Mouse (Mus musculus) forebrain, embryonic 10.5 days (tissue): Measurements from ENCODE around the gene Myh10. TPM values are rescaled to one million over a fixed set of nuclear protein-coding genes. Genes with fewer than 3 reads are reported as not detected.
A peak's percentile ranks its signal among the peaks of the same experiment; 100 is the strongest.

ENCODE experiments used
- DNase-seq: peaks from one replicate; pipeline ENCODE4 v3.0.0-alpha.2; 2017; ENCODE audit warnings: low spot score; ENCODE audit errors: extremely low spot score
- H3K27ac ChIP-seq: fragments of 300-500 bp; sonication (generic); 2 replicates; pipeline ENCODE4 v1.5.1; 2016; ENCODE audit warnings: mild to moderate bottlenecking
- H3K27me3 ChIP-seq: fragments of 300-500 bp; sonication (generic); 2 replicates; pipeline ENCODE4 v1.6.1; 2016; ENCODE audit warnings: mild to moderate bottlenecking; ENCODE audit not compliant: poor library complexity, severe bottlenecking
- H3K36me3 ChIP-seq: fragments of 300-500 bp; sonication (generic); replicated peaks from 2 replicates; pipeline ENCODE4 v1.6.1; 2016; ENCODE audit warnings: mild to moderate bottlenecking, moderate library complexity
- H3K4me1 ChIP-seq: fragments of 300-500 bp; sonication (generic); 2 replicates; pipeline ENCODE4 v1.6.1; 2016
- H3K4me3 ChIP-seq: fragments of 300-500 bp; sonication (generic); 2 replicates; pipeline ENCODE4 v1.5.1; 2016; ENCODE audit warnings: mild to moderate bottlenecking, moderate library complexity
- H3K9me3 ChIP-seq: fragments of 300-500 bp; sonication (generic); 2 replicates; pipeline ENCODE4 v1.6.1; 2016; ENCODE audit warnings: mild to moderate bottlenecking, moderate library complexity
- WGBS: fragments of 180-500 bp; shearing (Covaris S2); methylation state at CpG from one replicate; pipeline ENCODE4 v1.1.7; 2016; 5-methylcytosine and 5-hydroxymethylcytosine counted together
- polyA plus RNA-seq: library from polyadenylated mRNA; unstranded; fragments of >200 nt; fragmentation: Nextera tagmentation; extraction: Ambion mirVana; gene quantifications from 2 replicates; pipeline ENCODE4 v1.2.1, GENCODE M21; 2016

Myh10 gene
- 161 and 167 TPM in 2 replicates for polyA plus RNA-seq

DNA sequence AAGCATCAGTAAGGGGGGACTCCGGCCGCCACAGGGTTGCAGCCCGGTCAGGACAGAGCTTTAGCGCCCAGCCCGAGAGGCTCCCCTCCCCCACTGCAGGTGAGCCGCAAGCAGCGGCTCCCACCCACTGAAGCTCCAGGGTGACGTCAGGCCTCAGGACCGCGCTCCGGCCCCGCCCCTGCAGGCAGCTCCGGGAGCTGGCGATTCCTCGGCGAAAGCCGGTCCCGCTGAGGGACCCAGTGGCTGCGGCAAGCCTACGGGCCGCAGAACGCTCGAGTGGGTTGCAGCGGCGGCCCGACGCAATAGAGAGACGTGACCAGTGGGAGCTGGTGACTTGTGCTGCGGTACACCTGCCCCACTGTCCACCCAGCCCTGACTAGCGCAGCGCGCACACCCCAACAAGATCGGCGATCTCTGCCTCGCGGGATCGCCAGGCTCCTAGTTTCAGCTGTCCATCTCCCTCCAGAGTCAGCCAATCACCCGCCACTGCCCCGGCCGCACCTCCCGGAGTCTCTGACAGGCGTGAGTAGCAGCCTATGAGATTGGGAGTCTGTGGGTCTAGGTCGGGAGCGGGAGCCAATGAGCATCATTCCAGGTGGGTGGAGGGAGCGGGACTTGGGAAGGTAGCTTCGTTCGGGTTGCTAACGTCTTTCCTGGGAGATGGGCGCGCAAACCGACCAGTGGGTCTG, at the start of gene Myh10:
TSS of gene Myh10 (plus strand) at position 239 of the 689 bp plus-strand sequence.
- Histone ChIP-seq H3K27ac (peak within 1 kb of the TSS; percentile 94), H3K9me3 (no peaks in the 10 kb centered on the region), H3K36me3 (peaks cover 5% of the 10 kb centered on the region), H3K4me1 (peaks cover 40% of the 10 kb centered on the region), H3K4me3 (peak within 1 kb of the TSS; percentile 79), H3K27me3 (no peaks in the 10 kb centered on the region)
- WGBS, result under 1% methylated on average over 51 of the region's 51 CpGs
- DNase-seq, result peak; percentile 91

DNA sequence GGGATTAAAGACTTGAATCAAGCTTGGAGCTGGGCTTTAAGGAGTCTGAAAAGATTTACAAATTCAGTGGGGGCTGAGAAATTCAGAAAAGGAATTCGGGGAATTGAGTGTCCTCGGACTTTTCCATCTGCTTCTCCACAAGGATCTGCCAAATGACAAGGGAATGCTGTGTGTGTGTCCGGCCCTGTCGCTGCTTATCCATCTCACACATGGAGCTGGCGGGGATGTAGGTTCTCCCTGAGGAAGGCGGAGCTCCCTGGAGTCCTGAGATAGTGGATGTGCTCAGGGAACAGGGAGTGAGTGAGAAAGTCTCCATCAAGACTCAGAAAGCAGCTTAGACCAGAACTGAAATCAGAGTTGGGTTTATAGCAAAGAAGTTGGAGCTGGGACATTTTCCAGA, 46.6 kb upstream of the Myh10 start:
- DNase-seq, result no peak
- H3K4me3 ChIP-seq, result no peak overlapping the region
- no peaks in the 10 kb centered on the region for H3K9me3 ChIP-seq
- no peaks in the 10 kb centered on the region for H3K27me3 ChIP-seq
- 64% methylated on average over 6 of the region's 6 CpGs for WGBS
- H3K36me3 ChIP-seq, result no peaks in the 10 kb centered on the region
- H3K4me1 ChIP-seq, result peaks cover 16% of the 10 kb centered on the region
- no peak overlapping the region for H3K27ac ChIP-seq

DNA sequence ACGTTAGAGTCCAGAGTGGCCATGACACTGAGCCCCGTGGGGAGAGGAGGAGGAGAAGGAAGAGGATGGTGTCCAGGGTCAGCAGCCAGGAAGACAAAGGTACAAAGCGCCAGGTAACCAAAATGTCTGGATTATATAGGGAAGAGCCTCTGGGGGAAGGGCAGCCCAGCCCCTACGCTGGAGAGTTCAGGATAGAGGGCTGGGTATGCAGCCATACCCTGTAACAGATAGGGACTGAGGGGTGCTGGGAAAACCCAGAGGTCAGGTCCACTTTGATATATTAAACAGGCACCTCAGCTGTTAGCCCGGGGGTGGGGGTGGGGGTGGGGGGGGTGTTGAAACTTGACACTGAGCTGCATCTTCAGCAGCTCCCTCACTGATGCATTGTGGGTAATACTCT, 43.6 kb upstream of the Myh10 start:
- no peak overlapping the region for H3K4me3 ChIP-seq
- WGBS, result 72% methylated on average over 5 of the region's 5 CpGs
- DNase-seq, result no peak
- no peaks in the 10 kb centered on the region for H3K27me3 ChIP-seq
- H3K4me1 ChIP-seq, result peaks cover 16% of the 10 kb centered on the region
- H3K36me3 ChIP-seq, result no peaks in the 10 kb centered on the region
- no peak overlapping the region for H3K27ac ChIP-seq
- H3K9me3 ChIP-seq, result no peaks in the 10 kb centered on the region

DNA sequence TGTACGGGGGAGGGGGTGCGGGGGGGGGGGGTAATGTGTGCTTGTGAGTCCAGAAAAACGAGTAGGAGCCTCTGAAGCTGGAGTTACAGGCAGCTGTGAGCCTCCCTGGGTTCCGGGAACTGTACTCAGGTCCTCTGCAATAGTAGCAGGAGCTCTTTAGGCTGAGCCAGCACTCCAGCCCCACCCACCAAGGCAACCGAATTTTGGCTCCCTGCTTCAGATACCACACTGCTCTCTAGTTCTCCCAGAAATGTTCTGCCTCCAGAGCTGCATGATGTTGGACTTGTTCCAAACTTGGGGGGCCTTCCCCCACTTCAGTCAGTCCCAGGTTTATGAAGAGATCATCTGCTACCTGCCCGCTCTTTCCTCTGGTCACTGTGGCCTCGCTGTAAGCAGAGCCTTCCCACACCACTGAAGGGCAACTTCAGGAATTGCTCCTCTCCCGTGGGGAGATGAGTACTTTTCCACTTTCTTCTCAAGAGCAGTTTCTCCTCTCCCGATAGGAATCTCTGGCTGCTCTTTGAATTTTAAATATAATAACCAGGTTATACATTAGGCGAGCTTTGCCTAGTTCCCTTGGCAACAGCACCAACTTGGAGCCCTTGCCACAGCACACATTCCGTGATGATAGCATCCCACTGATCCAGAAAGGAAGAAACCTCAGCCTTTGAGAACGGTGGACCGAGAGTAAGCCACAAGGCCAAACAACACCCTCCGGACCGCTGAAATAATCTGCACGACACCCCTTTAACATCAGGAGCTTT, 42.8 kb upstream of the Myh10 start:
- no peaks in the 10 kb centered on the region for H3K27me3 ChIP-seq
- H3K4me3 ChIP-seq, result no peak overlapping the region
- no peaks in the 10 kb centered on the region for H3K36me3 ChIP-seq
- 76% methylated on average over 16 of the region's 16 CpGs for WGBS
- peaks cover 16% of the 10 kb centered on the region for H3K4me1 ChIP-seq
- no peaks in the 10 kb centered on the region for H3K9me3 ChIP-seq
- H3K27ac ChIP-seq, result no peak overlapping the region
- DNase-seq, result no peak

DNA sequence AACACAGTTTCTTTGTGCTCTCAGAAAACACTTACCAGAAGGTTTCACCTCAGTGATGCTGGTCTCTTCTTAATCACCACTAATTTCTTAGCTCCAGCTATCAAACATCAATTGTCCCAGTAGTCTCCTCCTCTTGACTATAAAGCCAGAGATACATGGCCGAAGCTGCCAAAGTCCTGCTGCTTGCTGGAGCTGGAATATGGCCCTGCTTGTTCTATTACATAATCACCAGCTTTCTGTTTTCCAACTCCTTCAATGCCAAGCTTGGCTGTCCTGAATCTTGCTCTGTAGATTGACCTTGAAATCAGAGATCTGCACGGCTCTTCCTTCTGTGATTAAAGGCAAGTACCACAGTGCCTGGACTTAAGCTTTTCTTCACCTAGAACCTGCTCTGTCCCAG, 39.8 kb upstream of the Myh10 start:
- WGBS, result 88% methylated on average over 2 of the region's 2 CpGs
- Histone ChIP-seq H3K27me3 (no peaks in the 10 kb centered on the region), H3K36me3 (no peaks in the 10 kb centered on the region), H3K4me3 (no peak overlapping the region), H3K4me1 (peaks cover 8% of the 10 kb centered on the region; the same call in 1 of the 2 replicates), H3K27ac (no peak overlapping the region), H3K9me3 (no peaks in the 10 kb centered on the region)
- no peak for DNase-seq

DNA sequence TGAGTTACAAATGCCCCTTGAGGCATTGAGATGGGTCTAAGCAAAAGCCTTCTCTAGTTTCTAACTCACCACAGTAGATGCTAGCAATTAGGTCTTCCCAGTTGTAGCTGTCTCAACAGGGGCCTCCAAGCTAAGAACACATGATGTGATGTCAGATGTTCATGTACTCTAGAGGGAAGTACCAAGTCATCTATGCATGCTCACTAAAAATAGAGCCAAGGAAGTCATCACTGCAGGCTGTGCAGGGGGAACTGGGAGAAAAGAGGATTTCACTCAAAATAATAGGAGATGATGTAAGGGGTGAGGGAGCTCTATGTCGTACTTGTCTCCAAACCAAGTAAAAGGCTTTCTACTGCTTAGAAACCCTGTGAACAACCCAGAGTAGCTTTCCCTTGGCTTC, 35.8 kb upstream of the Myh10 start:
- H3K4me1 ChIP-seq, result peaks cover 4% of the 10 kb centered on the region; the same call in 1 of the 2 replicates
- H3K27me3 ChIP-seq, result no peaks in the 10 kb centered on the region
- no peak overlapping the region for H3K27ac ChIP-seq
- DNase-seq, result no peak
- no peaks in the 10 kb centered on the region for H3K36me3 ChIP-seq
- 87% methylated on average over 1 of the region's 1 CpGs for WGBS
- no peak overlapping the region for H3K4me3 ChIP-seq
- H3K9me3 ChIP-seq, result no peaks in the 10 kb centered on the region

DNA sequence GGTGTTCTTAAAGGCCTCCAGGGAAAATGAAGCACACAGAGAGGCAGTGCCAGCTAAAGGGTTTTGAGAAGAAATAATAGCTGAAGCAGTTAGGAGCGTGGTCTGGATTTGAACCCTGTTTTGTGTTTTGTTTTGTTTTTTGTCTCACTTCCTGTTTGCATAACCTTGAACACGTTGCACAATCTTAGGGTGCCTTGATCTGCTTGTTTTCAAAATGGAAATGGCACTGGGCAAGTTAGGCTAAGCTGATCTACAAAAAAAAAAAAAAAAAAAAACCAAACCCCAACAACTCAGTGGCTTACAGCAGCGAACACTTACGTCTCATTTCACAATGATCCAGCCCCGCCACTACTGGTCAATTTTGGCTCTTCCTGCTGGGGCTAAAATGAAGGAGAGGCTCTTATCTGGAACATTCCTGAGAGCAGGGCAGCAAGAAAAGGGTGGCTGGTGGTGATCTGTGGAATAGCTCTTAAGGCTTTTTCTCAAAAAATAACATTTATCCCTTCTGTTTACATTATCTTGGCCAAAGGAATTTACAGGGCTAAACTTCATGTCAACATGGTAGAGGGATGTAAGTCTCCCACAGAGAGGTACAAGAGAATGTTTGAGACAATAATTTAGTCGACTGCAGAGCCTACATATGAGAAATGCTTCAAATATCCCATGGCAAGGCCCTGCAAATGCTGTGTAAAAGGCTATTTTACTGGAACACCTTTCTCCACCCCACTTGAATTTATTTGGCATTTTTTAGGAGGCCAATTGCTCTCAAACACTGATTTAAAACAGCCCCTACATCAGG, 34.3 kb upstream of the Myh10 start:
- no peak for DNase-seq

DNA sequence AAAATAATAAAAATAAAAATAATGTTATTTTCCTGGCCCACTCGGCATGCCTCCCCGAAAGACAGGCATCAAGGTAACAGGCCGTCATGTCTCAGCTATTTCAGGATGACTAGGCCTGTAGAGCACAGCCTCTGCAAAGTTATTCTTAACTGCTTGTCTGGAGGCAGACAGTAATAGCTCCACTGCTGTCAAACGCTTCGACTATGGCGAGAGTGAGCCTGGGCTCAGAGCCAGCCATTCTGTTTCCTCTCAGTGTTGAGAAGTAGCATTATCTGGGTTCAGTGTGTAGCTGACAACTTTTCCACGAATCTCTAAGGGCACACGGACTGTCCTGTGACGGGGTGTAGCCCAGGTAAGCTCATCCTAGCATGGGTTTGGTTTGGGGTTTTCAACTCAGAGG, 33.5 kb upstream of the Myh10 start:
- H3K36me3 ChIP-seq, result no peaks in the 10 kb centered on the region
- peaks cover 4% of the 10 kb centered on the region; the same call in 1 of the 2 replicates for H3K4me1 ChIP-seq
- no peak overlapping the region for H3K4me3 ChIP-seq
- WGBS, result 92% methylated on average over 9 of the region's 9 CpGs
- H3K9me3 ChIP-seq, result no peaks in the 10 kb centered on the region
- H3K27me3 ChIP-seq, result no peaks in the 10 kb centered on the region
- DNase-seq, result no peak
- H3K27ac ChIP-seq, result no peak overlapping the region

More for the DNA sequence above, 34.3 kb upstream of the Myh10 start:
- Histone ChIP-seq H3K4me3 (no peak overlapping the region), H3K27me3 (no peaks in the 10 kb centered on the region), H3K27ac (no peak overlapping the region), H3K9me3 (no peaks in the 10 kb centered on the region), H3K36me3 (no peaks in the 10 kb centered on the region), H3K4me1 (peaks cover 4% of the 10 kb centered on the region; the same call in 1 of the 2 replicates)
- 65% methylated on average over 6 of the region's 6 CpGs for WGBS

DNA sequence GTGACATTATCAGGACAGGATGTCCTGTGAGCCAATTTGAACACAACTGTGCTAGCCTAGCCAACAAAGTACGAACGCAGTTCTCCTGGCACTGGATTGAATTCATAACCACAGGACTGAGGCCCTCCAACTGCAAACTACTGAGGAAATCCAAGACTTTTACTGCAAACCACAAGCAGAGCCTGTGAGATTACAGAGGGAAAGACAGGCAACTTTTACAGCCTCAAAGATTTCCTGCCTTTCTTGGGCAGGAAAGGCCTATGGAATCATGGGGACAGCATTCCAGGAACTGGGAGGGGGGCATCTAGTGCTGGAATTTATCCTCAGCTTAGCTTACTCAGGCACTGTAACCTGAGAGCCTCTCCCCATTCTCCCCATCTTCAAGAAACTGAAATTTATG, 26.0 kb upstream of the Myh10 start:
- H3K9me3 ChIP-seq, result peaks cover 5% of the 10 kb centered on the region; the same call in 1 of the 2 replicates
- WGBS, result 88% methylated on average over 2 of the region's 2 CpGs
- no peak for DNase-seq
- no peaks in the 10 kb centered on the region for H3K36me3 ChIP-seq
- no peaks in the 10 kb centered on the region for H3K4me1 ChIP-seq
- H3K27ac ChIP-seq, result no peak overlapping the region
- no peaks in the 10 kb centered on the region for H3K27me3 ChIP-seq
- H3K4me3 ChIP-seq, result no peak overlapping the region

DNA sequence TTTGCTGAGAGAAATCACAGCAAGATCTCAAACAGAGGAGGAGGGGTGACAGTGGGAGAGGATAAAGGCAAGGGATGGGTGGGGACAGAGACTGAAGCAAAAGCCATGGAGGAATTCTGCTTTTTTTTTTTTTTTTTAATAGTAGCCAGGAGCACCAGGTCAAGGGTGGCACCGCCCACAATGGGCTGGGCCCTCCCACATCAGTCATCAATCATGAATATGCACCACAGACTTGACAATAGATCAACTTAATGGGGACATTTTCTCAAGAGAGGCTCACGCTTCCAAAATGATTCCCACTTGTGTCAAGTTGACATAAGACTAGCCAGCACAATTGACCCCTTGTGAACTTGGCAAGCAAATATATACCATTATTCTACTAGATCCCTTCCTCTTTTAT, 25.1 kb upstream of the Myh10 start:
- H3K9me3 ChIP-seq, result peaks cover 5% of the 10 kb centered on the region; the same call in 1 of the 2 replicates
- H3K36me3 ChIP-seq, result no peaks in the 10 kb centered on the region
- no peaks in the 10 kb centered on the region for H3K27me3 ChIP-seq
- no peak overlapping the region for H3K27ac ChIP-seq
- H3K4me3 ChIP-seq, result no peak overlapping the region
- DNase-seq, result no peak
- WGBS, result 61% methylated on average over 2 of the region's 2 CpGs
- no peaks in the 10 kb centered on the region for H3K4me1 ChIP-seq

DNA sequence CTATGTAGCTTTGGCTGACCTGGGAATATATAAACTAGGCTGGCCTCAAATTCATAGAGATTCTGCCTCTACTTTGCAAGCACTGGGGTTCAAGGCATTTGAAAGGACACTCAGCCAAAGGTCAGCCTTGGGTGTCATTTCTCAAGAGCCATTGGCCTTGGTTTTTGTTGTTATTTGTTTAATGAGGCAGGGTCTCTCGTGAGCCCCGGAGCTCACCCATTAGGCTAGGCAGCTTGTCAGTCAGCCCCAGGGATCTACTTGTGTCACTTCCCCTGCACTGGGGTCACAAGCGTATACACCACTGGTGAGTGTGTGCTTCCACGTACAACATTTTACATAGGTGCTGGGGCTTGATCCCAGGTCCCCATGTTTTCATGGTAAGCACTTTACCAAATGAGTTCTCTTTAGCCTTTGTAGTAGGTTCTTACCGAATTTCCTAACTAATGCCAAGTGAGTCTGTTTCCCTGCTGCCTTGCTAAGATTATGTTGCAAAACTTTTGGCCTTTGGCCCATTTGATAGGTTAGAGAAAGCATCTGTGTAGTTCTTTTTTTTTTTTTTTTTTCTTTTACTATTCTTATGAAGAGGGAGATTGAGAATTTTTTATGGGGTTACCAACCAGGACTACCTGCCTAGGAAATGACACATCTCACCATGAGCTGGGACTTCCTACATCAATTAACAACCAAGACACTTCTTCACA, 18.9 kb upstream of the Myh10 start:
- H3K36me3 ChIP-seq, result no peaks in the 10 kb centered on the region
- H3K27me3 ChIP-seq, result no peaks in the 10 kb centered on the region
- peaks cover 2% of the 10 kb centered on the region; the same call in 1 of the 2 replicates for H3K9me3 ChIP-seq
- no peak overlapping the region for H3K4me3 ChIP-seq
- DNase-seq, result no peak
- peaks cover 5% of the 10 kb centered on the region; the same call in 1 of the 2 replicates for H3K4me1 ChIP-seq
- no peak overlapping the region for H3K27ac ChIP-seq
- 78% methylated on average over 5 of the region's 5 CpGs for WGBS

DNA sequence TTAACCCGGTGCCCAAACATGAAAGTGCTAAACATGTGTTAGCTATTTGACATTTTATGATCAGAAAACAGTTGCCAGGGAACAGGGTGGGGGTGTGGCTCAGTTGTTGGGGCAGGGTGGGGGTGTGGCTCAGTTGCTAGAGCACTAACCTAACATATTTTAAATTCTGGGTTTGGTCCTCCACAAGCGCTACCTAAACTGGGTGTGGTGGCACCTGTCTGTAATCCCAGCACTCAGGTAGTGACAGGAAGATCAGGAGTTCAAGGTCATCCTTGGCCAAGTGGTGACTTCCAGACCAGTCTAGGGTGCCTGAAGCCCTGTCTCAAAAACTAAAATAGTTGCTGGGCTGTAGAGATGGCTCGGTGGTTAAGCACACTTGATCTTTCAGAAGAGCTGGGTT, 17.3 kb upstream of the Myh10 start:
- Histone ChIP-seq H3K4me3 (no peak overlapping the region), H3K36me3 (no peaks in the 10 kb centered on the region), H3K4me1 (peaks cover 5% of the 10 kb centered on the region; the same call in 1 of the 2 replicates), H3K9me3 (no peaks in the 10 kb centered on the region), H3K27ac (no peak overlapping the region), H3K27me3 (no peaks in the 10 kb centered on the region)
- WGBS, result 83% methylated on average over 3 of the region's 3 CpGs
- DNase-seq, result no peak
